Mouse (Mus musculus) limb, embryonic 12.5 days (tissue): ENCODE results near the gene Myo1a. TPM values are rescaled to one million over a fixed set of nuclear protein-coding genes. Genes with fewer than 3 reads are reported as not detected.

Experiments
- ATAC-seq: fragments of 200-750 bp; cut with Nextera tagmentation; 2 replicates; pipeline ENCODE4 v1.8.0; 2017; ENCODE audit warnings: low read depth, moderate TSS enrichment; ENCODE audit not compliant: insufficient number of reproducible peaks, insufficient read depth, low FRiP score, low TSS enrichment
- H3K27ac ChIP-seq: fragments of 300-500 bp; sonication (generic); 2 replicates; pipeline ENCODE4 v1.5.1; 2016; ENCODE audit warnings: mild to moderate bottlenecking, moderate library complexity
- H3K27me3 ChIP-seq: fragments of 300-500 bp; sonication (generic); 2 replicates; pipeline ENCODE4 v1.6.1; 2016; ENCODE audit warnings: mild to moderate bottlenecking, moderate library complexity
- H3K36me3 ChIP-seq: fragments of 300-500 bp; sonication (generic); 2 replicates; pipeline ENCODE4 v1.6.1; 2016; ENCODE audit warnings: mild to moderate bottlenecking, moderate library complexity
- H3K4me1 ChIP-seq: fragments of 300-500 bp; sonication (generic); replicated peaks from 2 replicates; pipeline ENCODE4 v1.6.1; 2016
- H3K4me2 ChIP-seq: fragments of 300-500 bp; sonication (generic); 2 replicates; pipeline ENCODE4 v1.6.1; 2016; ENCODE audit warnings: mild to moderate bottlenecking, moderate library complexity
- H3K4me3 ChIP-seq: fragments of 300-500 bp; sonication (generic); replicated peaks from 2 replicates; pipeline ENCODE4 v1.5.1; 2016; ENCODE audit warnings: mild to moderate bottlenecking
- H3K9ac ChIP-seq: fragments of 300-500 bp; sonication (generic); replicated peaks from 2 replicates; pipeline ENCODE4 v1.6.1; 2016; ENCODE audit warnings: mild to moderate bottlenecking, moderate library complexity
- H3K9me3 ChIP-seq: fragments of 300-500 bp; sonication (generic); 2 replicates; pipeline ENCODE4 v1.6.1; 2016; ENCODE audit warnings: mild to moderate bottlenecking, moderate library complexity
- WGBS: fragments of 180-500 bp; shearing (Covaris S2); methylation state at CpG from one replicate; pipeline ENCODE4 v1.1.7; 2016; 5-methylcytosine and 5-hydroxymethylcytosine counted together
- polyA plus RNA-seq: library from polyadenylated mRNA; unstranded; fragments of >200 nt; fragmentation: Nextera tagmentation; extraction: Ambion mirVana; gene quantifications from 2 replicates; pipeline ENCODE4 v1.2.1, GENCODE M21; 2016

Gene Myo1a
- polyA plus RNA-seq, 1 experiment from 2014 or later = 0.59 TPM

GRCm38 (mm10) chr10:127675859-127676398 is 29.0 kb upstream of the Myo1a start:
- Histone ChIP-seq H3K36me3 (peaks cover 1% of the 10 kb centered on the region; the same call in 1 of the 2 replicates), H3K9ac (0 out of 2 replicates have a peak overlapping the region, but pooled peaks have one; percentile 18), H3K4me3 (peak overlapping the region; percentile 81), H3K27ac (peak overlapping the region; percentile 67), H3K4me1 (peaks cover 8% of the 10 kb centered on the region), H3K27me3 (no peaks in the 10 kb centered on the region), H3K9me3 (no peaks in the 10 kb centered on the region), H3K4me2 (peak overlapping the region; percentile 91)
- ATAC-seq = no peak
- 47% methylated on average over 5 of the region's 5 CpGs for WGBS

- peak overlapping the region; percentile 67 for H3K27ac ChIP-seq
- peak overlapping the region; percentile 74 for H3K9ac ChIP-seq
- no peaks in the 10 kb centered on the region for H3K27me3 ChIP-seq
- peak overlapping the region; percentile 91 for H3K4me2 ChIP-seq
- H3K4me1 ChIP-seq = peaks cover 8% of the 10 kb centered on the region
- ATAC-seq = peak; percentile 91
- under 1% methylated on average over 71 of the region's 71 CpGs for WGBS
- H3K9me3 ChIP-seq = no peaks in the 10 kb centered on the region
- peak overlapping the region; percentile 81 for H3K4me3 ChIP-seq
- peaks cover 7% of the 10 kb centered on the region; the same call in 1 of the 2 replicates for H3K36me3 ChIP-seq
Observed at GRCm38 (mm10) chr10:127676691-127677548, 28.1 kb upstream of the Myo1a start.

GRCm38 (mm10) chr10:127677591-127678336 is 27.2 kb upstream of the Myo1a start:
- Histone ChIP-seq H3K4me1 (peaks cover 8% of the 10 kb centered on the region), H3K27ac (no peak overlapping the region), H3K4me2 (peak overlapping the region; percentile 91), H3K9me3 (no peaks in the 10 kb centered on the region), H3K4me3 (peak overlapping the region; percentile 81), H3K27me3 (no peaks in the 10 kb centered on the region), H3K36me3 (peaks cover 7% of the 10 kb centered on the region; the same call in 1 of the 2 replicates), H3K9ac (peak overlapping the region; percentile 74)
- 15% methylated on average over 14 of the region's 14 CpGs for WGBS
- ATAC-seq = no peak

GRCm38 (mm10) chr10:127679208-127679607 is 25.8 kb upstream of the Myo1a start:
- Histone ChIP-seq H3K36me3 (peaks cover 7% of the 10 kb centered on the region; the same call in 1 of the 2 replicates), H3K4me1 (peaks cover 8% of the 10 kb centered on the region), H3K4me3 (no peak overlapping the region), H3K4me2 (no peak overlapping the region), H3K9me3 (no peaks in the 10 kb centered on the region), H3K27me3 (no peaks in the 10 kb centered on the region), H3K27ac (no peak overlapping the region), H3K9ac (no peak overlapping the region)
- no peak for ATAC-seq
- WGBS = 92% methylated on average over 1 of the region's 1 CpGs

GRCm38 (mm10) chr10:127679881-127680280 is 25.1 kb upstream of the Myo1a start:
- H3K4me1 ChIP-seq = peaks cover 8% of the 10 kb centered on the region
- no peak overlapping the region for H3K9ac ChIP-seq
- H3K9me3 ChIP-seq = no peaks in the 10 kb centered on the region
- ATAC-seq = no peak
- no peak overlapping the region for H3K4me3 ChIP-seq
- peaks cover 7% of the 10 kb centered on the region; the same call in 1 of the 2 replicates for H3K36me3 ChIP-seq
- H3K27me3 ChIP-seq = no peaks in the 10 kb centered on the region
- H3K4me2 ChIP-seq = no peak overlapping the region
- H3K27ac ChIP-seq = no peak overlapping the region
- 90% methylated on average over 3 of the region's 3 CpGs for WGBS

GRCm38 (mm10) chr10:127682886-127683285 is 22.1 kb upstream of the Myo1a start:
- Histone ChIP-seq H3K27ac (no peak overlapping the region), H3K4me1 (peaks cover 4% of the 10 kb centered on the region), H3K27me3 (no peaks in the 10 kb centered on the region), H3K9ac (no peak overlapping the region), H3K4me2 (no peak overlapping the region), H3K36me3 (peaks cover 7% of the 10 kb centered on the region; the same call in 1 of the 2 replicates), H3K4me3 (no peak overlapping the region), H3K9me3 (no peaks in the 10 kb centered on the region)
- 77% methylated on average over 6 of the region's 6 CpGs for WGBS
- ATAC-seq = no peak

GRCm38 (mm10) chr10:127691053-127691452 is 13.9 kb upstream of the Myo1a start:
- Histone ChIP-seq H3K9me3 (no peaks in the 10 kb centered on the region), H3K4me3 (no peak overlapping the region), H3K4me1 (no peaks in the 10 kb centered on the region), H3K36me3 (peaks cover 71% of the 10 kb centered on the region), H3K4me2 (no peak overlapping the region), H3K9ac (no peak overlapping the region), H3K27me3 (no peaks in the 10 kb centered on the region), H3K27ac (no peak overlapping the region)
- ATAC-seq = no peak
- 28% methylated on average over 1 of the region's 1 CpGs for WGBS

GRCm38 (mm10) chr10:127694636-127695035 is 10.3 kb upstream of the Myo1a start:
- no peak for ATAC-seq
- Histone ChIP-seq H3K9me3 (no peaks in the 10 kb centered on the region), H3K27ac (no peak overlapping the region), H3K27me3 (no peaks in the 10 kb centered on the region), H3K9ac (no peak overlapping the region), H3K4me1 (no peaks in the 10 kb centered on the region), H3K4me3 (no peak overlapping the region), H3K4me2 (no peak overlapping the region), H3K36me3 (peaks cover 92% of the 10 kb centered on the region)
- 55% methylated on average over 2 of the region's 2 CpGs for WGBS

GRCm38 (mm10) chr10:127695775-127696174 is 9.2 kb upstream of the Myo1a start:
- H3K4me3 ChIP-seq = no peak overlapping the region
- H3K27me3 ChIP-seq = no peaks in the 10 kb centered on the region
- no peaks in the 10 kb centered on the region for H3K9me3 ChIP-seq
- H3K27ac ChIP-seq = no peak overlapping the region
- H3K4me1 ChIP-seq = no peaks in the 10 kb centered on the region
- WGBS = 91% methylated on average over 7 of the region's 7 CpGs
- H3K36me3 ChIP-seq = peaks cover 84% of the 10 kb centered on the region
- no peak overlapping the region for H3K9ac ChIP-seq
- ATAC-seq = no peak
- no peak overlapping the region for H3K4me2 ChIP-seq

- Histone ChIP-seq H3K27ac (no peak overlapping the region), H3K4me1 (no peaks in the 10 kb centered on the region), H3K9me3 (no peaks in the 10 kb centered on the region), H3K4me3 (no peak overlapping the region), H3K36me3 (peaks cover 54% of the 10 kb centered on the region), H3K27me3 (no peaks in the 10 kb centered on the region), H3K4me2 (no peak overlapping the region), H3K9ac (no peak overlapping the region)
- no peak for ATAC-seq
- 94% methylated on average over 7 of the region's 7 CpGs for WGBS
Observed at GRCm38 (mm10) chr10:127698966-127699365, 6.0 kb upstream of the Myo1a start.

GRCm38 (mm10) chr10:127703299-127703698 is 1.7 kb upstream of the Myo1a start:
- peaks cover 16% of the 10 kb centered on the region for H3K36me3 ChIP-seq
- no peak overlapping the region for H3K4me3 ChIP-seq
- no peak overlapping the region for H3K27ac ChIP-seq
- no peak overlapping the region for H3K4me2 ChIP-seq
- H3K9me3 ChIP-seq = no peaks in the 10 kb centered on the region
- ATAC-seq = no peak
- WGBS = 43% methylated on average over 4 of the region's 4 CpGs
- no peaks in the 10 kb centered on the region for H3K27me3 ChIP-seq
- H3K4me1 ChIP-seq = no peaks in the 10 kb centered on the region
- H3K9ac ChIP-seq = no peak overlapping the region
